Mouse (Mus musculus) spleen, adult 2 months (tissue): Measurements from ENCODE around the gene Apoc4. TPM values are rescaled to one million over a fixed set of nuclear protein-coding genes. Genes with fewer than 3 reads are reported as not detected.

Experiments
- DNase-seq, 2 experiments: peaks; one replicate each; pipeline versions ENCODE4 v3.0.0 to v3.0.0-alpha.2; 2012 to 2021; ENCODE audit warnings: low spot score in 2 of 2, low read depth in 1 of 2
- H3K27ac ChIP-seq: fragments of 200-500 bp; 2 replicates; pipeline ENCODE4 v1.5.1; 2012; ENCODE audit warnings: low read length, inconsistent platforms; ENCODE audit not compliant: insufficient read depth
- H3K27me3 ChIP-seq: fragments of 200-500 bp; 2 replicates; pipeline ENCODE4 v1.6.1; 2012; ENCODE audit warnings: mild to moderate bottlenecking, moderate library complexity, low read length, inconsistent platforms; ENCODE audit not compliant: control insufficient read depth, insufficient read depth
- H3K36me3 ChIP-seq: fragments of 200-500 bp; 2 replicates; pipeline ENCODE4 v1.6.1; 2012; ENCODE audit warnings: mild to moderate bottlenecking, low read length, inconsistent platforms; ENCODE audit not compliant: control insufficient read depth, insufficient read depth
- H3K4me1 ChIP-seq: fragments of 200-500 bp; 2 replicates; pipeline ENCODE4 v1.6.1; 2011; ENCODE audit warnings: inconsistent platforms; ENCODE audit not compliant: control insufficient read depth, insufficient read depth, insufficient read length
- H3K4me3 ChIP-seq: fragments of 200-500 bp; 2 replicates; pipeline ENCODE4 v1.5.1; 2011; ENCODE audit warnings: mild to moderate bottlenecking, inconsistent platforms; ENCODE audit not compliant: insufficient read depth, insufficient read length; ENCODE audit errors: extremely low read depth
- CTCF ChIP-seq: fragments of 200-500 bp; IDR thresholded peaks from 2 replicates; pipeline ENCODE4 v1.5.1; 2011; ENCODE audit warnings: mild to moderate bottlenecking, inconsistent platforms; ENCODE audit not compliant: insufficient read depth, insufficient read length, insufficient replicate concordance; ENCODE audit errors: extremely low read depth
- POLR2A ChIP-seq: fragments of 200-500 bp; IDR thresholded peaks from 2 replicates; pipeline ENCODE4 v1.6.1; 2011; ENCODE audit warnings: low read depth, low read length, inconsistent platforms
- WGBS: fragments of 180-500 bp; shearing (Covaris S2); methylation state at CpG from one replicate; pipeline ENCODE4 v1.1.7; 2018; 5-methylcytosine and 5-hydroxymethylcytosine counted together
- polyA plus RNA-seq: library from polyadenylated mRNA; depleted of rRNA; stranded (reverse); fragments of >200 nt; gene quantifications from 2 replicates; pipeline ENCODE4 v1.2.3, GENCODE M21; 2012; rRNA removed

The Apoc4 gene
- polyA plus RNA-seq, result 0.25 and 0.28 TPM in 2 replicates

- Histone ChIP-seq H3K36me3 (no peaks in the 10 kb centered on the region), H3K27me3 (no peaks in the 10 kb centered on the region), H3K27ac (no peak within 1 kb of the TSS), H3K4me1 (peaks cover 16% of the 10 kb centered on the region; the same call in 1 of the 2 replicates), H3K4me3 (no peak within 1 kb of the TSS)
- TF ChIP-seq POLR2A, result no peak
- no peak for TF ChIP-seq CTCF
- 80% methylated on average over 8 of the region's 8 CpGs for WGBS
- DNase-seq, result no peak
These were observed at the start of gene Apoc4, which contains the start of gene Gm44805 for GRCm38 (mm10) chr7:19681202-19681694. Gene Apoc4 (minus strand): TSS chr7:19681479. Gene Gm44805 (minus strand): TSS chr7:19681423.

- Histone ChIP-seq H3K4me3 (no peak overlapping the region), H3K4me1 (no peaks in the 10 kb centered on the region), H3K27ac (no peak overlapping the region), H3K36me3 (no peaks in the 10 kb centered on the region), H3K27me3 (no peaks in the 10 kb centered on the region)
- TF ChIP-seq CTCF (no peak), POLR2A (no peak)
- WGBS, result 94% methylated on average over 4 of the region's 4 CpGs
- no peak for DNase-seq
These were observed 45.3 kb upstream of the Apoc4 start for GRCm38 (mm10) chr7:19726541-19726940.

DNA sequence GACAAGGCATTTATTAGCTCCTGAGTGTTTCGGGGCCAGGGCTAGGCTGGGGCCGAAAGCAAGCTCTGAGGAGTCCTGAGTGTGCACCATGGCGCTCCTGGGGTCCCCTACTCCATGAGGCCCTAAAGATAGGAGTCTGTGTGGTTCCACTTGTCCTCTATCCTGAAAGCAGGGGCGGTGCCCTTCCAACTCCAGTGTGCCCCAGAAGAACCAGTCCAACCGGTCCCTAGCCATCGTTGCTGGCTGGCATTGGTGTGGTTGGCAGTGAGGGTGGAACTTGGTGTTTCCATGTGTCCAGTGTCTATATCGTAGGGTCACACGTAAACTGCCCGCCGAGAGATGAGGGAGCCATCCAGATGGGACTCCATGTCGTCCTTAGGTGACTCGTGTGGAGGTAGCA, 42.9 kb upstream of the Apoc4 start:
- Histone ChIP-seq H3K27me3 (no peaks in the 10 kb centered on the region), H3K36me3 (no peaks in the 10 kb centered on the region), H3K27ac (no peak overlapping the region), H3K4me3 (no peak overlapping the region), H3K4me1 (no peaks in the 10 kb centered on the region)
- DNase-seq, result no peak
- TF ChIP-seq CTCF (no peak), POLR2A (no peak)
- 93% methylated on average over 12 of the region's 12 CpGs for WGBS

- Histone ChIP-seq H3K36me3 (no peaks in the 10 kb centered on the region), H3K4me3 (no peak overlapping the region), H3K4me1 (no peaks in the 10 kb centered on the region), H3K27ac (peak overlapping the region; percentile 33; the same call in 1 of the 2 replicates), H3K27me3 (no peaks in the 10 kb centered on the region)
- no peak for DNase-seq
- TF ChIP-seq POLR2A (no peak), CTCF (no peak)
- WGBS, result 73% methylated on average over 6 of the region's 6 CpGs
These were observed 41.5 kb upstream of the Apoc4 start for GRCm38 (mm10) chr7:19722754-19723195.

GRCm38 (mm10) chr7:19719200-19719599, 37.9 kb upstream of the Apoc4 start:
- no peak for DNase-seq
- Histone ChIP-seq H3K27ac (no peak overlapping the region), H3K36me3 (no peaks in the 10 kb centered on the region), H3K27me3 (no peaks in the 10 kb centered on the region), H3K4me3 (no peak overlapping the region), H3K4me1 (peaks cover 5% of the 10 kb centered on the region; the same call in 1 of the 2 replicates)
- TF ChIP-seq CTCF (no peak), POLR2A (no peak)
- WGBS, result 87% methylated on average over 4 of the region's 4 CpGs

- Histone ChIP-seq H3K4me3 (no peak overlapping the region), H3K27me3 (no peaks in the 10 kb centered on the region), H3K27ac (no peak overlapping the region), H3K36me3 (no peaks in the 10 kb centered on the region), H3K4me1 (peaks cover 5% of the 10 kb centered on the region; the same call in 1 of the 2 replicates)
- 84% methylated on average over 5 of the region's 5 CpGs for WGBS
- TF ChIP-seq CTCF (no peak), POLR2A (no peak)
- no peak for DNase-seq
These were observed 37.1 kb upstream of the Apoc4 start for GRCm38 (mm10) chr7:19718297-19718952.

DNA sequence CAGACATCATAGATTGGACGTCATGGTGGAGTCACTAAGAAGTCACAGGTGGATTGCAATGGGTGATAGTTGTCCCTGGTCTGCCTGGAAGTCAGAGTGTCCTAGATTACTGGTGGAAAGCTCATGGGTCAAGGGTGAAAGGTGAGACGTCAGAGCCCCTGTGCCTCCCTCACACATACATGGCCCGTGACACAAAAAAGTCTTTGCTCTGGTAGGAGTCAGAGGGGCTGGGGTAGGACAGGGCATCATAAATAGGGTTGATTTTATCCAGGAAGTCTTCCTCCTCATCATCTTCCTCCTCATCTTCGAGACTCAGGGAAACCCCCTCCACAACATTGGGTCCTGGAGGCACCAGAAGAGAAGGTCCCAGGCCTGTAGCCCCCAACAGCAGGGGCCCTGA, 36.1 kb upstream of the Apoc4 start:
- H3K36me3 ChIP-seq, result no peaks in the 10 kb centered on the region
- H3K27ac ChIP-seq, result no peak overlapping the region
- TF ChIP-seq POLR2A, result no peak
- no peak for TF ChIP-seq CTCF
- no peak for DNase-seq
- H3K4me3 ChIP-seq, result no peak overlapping the region
- no peaks in the 10 kb centered on the region for H3K27me3 ChIP-seq
- 84% methylated on average over 4 of the region's 4 CpGs for WGBS
- peaks cover 5% of the 10 kb centered on the region; the same call in 1 of the 2 replicates for H3K4me1 ChIP-seq
